In the genomic region with DNA sequence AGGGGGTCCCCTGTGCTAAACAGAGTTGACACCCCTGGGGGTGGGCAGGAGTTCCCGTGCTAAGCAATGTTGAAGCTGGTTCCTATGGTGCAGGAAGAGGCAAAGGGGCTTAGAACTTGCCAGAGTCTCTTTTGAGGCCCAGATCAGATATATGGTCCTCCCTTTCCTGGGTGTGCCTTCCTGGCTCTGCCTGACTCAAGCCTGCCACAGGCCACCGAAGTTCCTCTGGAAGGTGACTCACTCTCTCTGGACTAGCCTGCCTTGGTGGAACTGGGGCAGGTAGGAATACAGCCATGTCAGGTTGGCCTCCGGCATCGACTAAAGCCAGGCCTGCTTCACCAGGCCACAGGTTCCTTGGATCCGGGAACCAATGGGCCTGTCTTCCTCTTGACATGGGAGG, we compare ENCODE assay signal across 22 mouse cellular contexts.
"Had no signal": no experiment of that assay in that cellular context is flagged by ENCODE, and none has a peak within 500 bp of the region (broad histone marks: within the 10 kb centered on the region; RNA-seq: fewer than 3 reads in every experiment).

No protein-coding gene starts in this region.

- DNase-seq: gastrocnemius, postnatal 14 days; gastrocnemius, postnatal 36 days; heart, adult 11 months; heart, adult 2 months; heart, postnatal 10 days; heart, postnatal 36 days; kidney, adult 11 months; kidney, adult 8-10 months; kidney, postnatal 10 days; kidney, postnatal 25 days; layer of hippocampus, adult 9-11 months; layer of hippocampus, postnatal 36 days; left cerebral cortex, postnatal 4 days had no signal

- H3K4me3 ChIP-seq: heart, adult 2 months; heart, embryonic 12.5 days; hindbrain, embryonic 13.5 days; hindbrain, embryonic 15.5 days; limb, embryonic 13.5 days; limb, embryonic 15.5 days; liver, embryonic 12.5 days had no signal

- H3K9me3 ChIP-seq: heart, embryonic 12.5 days; hindbrain, embryonic 13.5 days; hindbrain, embryonic 15.5 days; limb, embryonic 13.5 days; limb, embryonic 15.5 days; liver, embryonic 12.5 days had no signal

- H3K27me3 ChIP-seq: hindbrain, embryonic 13.5 days; hindbrain, embryonic 15.5 days; limb, embryonic 15.5 days had no signal

- ATAC-seq: hindbrain, postnatal 0 days; intestine, embryonic 16.5 days; liver, embryonic 12.5 days had no signal

- H3K4me2 ChIP-seq: heart, embryonic 12.5 days; hindbrain, embryonic 13.5 days; hindbrain, embryonic 15.5 days; limb, embryonic 13.5 days; limb, embryonic 15.5 days; liver, embryonic 12.5 days had no signal

- H3K36me3 ChIP-seq: heart, embryonic 12.5 days; hindbrain, embryonic 13.5 days; limb, embryonic 13.5 days; limb, embryonic 15.5 days; liver, embryonic 12.5 days had no signal

- H3K27ac ChIP-seq: heart, adult 2 months; hindbrain, embryonic 13.5 days; hindbrain, embryonic 15.5 days; hindbrain, postnatal 0 days; limb, embryonic 13.5 days; limb, embryonic 15.5 days; liver, embryonic 12.5 days; liver, embryonic 14.5 days had no signal

- H3K9ac ChIP-seq: heart, embryonic 12.5 days; hindbrain, embryonic 13.5 days; hindbrain, embryonic 15.5 days; limb, embryonic 13.5 days; limb, embryonic 15.5 days; liver, embryonic 12.5 days; liver, embryonic 14.5 days had no signal
